Mouse (Mus musculus) lung, postnatal 0 days (tissue): ENCODE results near the gene Psmf1.

ENCODE experiments used
- CTCF ChIP-seq: IDR thresholded peaks from 2 replicates; pipeline ENCODE4 v1.5.1; 2016; ENCODE audit warnings: antibody characterized with exemption, mild to moderate bottlenecking
- EP300 ChIP-seq: IDR thresholded peaks from 2 replicates; pipeline ENCODE4 v1.6.1; 2016; ENCODE audit warnings: antibody characterized with exemption, mild to moderate bottlenecking, control low read depth

GRCm38 (mm10) chr2:151747847-151748705, 4.1 kb upstream of the Psmf1 start:
- TF ChIP-seq CTCF (peak; percentile 80), EP300 (no peak)
